Mouse (Mus musculus) adrenal gland, postnatal 25 days (tissue): ENCODE data around the gene Plekhg4. TPM values are rescaled to one million over a fixed set of nuclear protein-coding genes. Genes with fewer than 3 reads are reported as not detected.
A peak's percentile ranks its signal among the peaks of the same experiment; 100 is the strongest.

Experiments
- DNase-seq: peaks from one replicate; pipeline ENCODE4 v3.0.0; 2021; ENCODE audit warnings: mixed read lengths
- total RNA-seq: library from RNA; stranded (reverse); gene quantifications from 2 replicates; pipeline ENCODE4 v1.2.3, GENCODE M21; 2021

Gene Plekhg4
- total RNA-seq, 1 experiment from 2014 or later = 0.82 TPM

DNA sequence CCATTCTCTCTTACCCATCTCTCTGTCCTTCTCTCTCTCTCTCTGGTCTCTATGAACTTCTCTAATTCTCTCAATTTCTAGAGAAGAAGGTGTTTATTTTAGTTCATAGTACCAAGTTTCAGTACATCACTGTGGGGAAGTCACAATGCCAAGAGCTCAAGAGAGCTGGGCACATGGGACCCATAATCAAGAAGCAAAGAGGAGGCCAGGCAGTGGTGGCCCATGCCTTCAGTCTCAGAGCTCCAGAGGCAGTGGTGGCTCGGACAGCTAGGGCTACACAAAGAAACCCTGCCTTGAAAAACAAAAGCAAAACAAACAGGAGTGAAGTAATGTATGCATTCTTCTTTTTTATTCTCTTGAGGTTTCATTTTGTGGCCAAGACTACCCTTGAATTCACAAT lies 31.4 kb downstream of the Plekhg4 start:
- no peak for DNase-seq

DNA sequence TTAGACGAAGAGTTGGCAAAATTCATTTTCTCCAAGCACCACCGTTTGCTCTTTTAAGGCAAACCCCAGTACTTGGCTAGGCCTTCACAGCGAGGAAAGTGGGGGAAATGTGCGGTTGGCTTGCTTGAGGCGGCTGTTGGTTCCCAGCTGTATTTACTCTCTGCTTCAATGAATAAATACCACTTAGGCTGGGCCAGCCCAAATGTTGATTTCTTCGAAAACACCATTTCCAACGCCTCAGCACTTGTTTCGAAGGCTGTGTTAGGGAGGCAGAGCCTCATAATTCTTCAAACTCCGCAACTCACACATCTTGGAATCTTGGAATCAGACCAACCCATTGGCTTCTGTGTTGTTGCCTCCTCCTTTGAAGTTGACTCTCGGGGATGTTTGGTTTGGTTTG lies 33.3 kb downstream of the Plekhg4 start:
- DNase-seq = no peak

DNA sequence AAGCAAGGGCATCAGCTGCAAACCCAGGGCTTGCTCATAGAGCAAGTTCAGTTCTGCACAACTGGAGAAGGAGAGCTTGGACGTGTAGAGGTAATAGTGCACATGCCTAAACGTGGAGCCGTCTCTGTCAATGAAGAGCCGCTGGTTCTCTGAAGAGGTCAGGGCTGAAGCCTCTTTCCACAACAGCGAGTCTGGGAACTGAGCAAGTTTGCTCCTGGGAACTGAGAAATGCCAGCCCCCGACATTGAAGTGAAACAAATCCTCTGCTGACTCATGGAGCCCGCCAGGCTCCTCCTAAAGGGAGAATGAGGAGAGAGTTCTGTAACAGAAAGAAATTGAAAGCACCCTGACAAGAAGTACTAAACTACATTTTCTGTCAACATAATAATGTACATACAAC lies 35.3 kb downstream of the Plekhg4 start:
- peak; percentile 24 for DNase-seq

DNA sequence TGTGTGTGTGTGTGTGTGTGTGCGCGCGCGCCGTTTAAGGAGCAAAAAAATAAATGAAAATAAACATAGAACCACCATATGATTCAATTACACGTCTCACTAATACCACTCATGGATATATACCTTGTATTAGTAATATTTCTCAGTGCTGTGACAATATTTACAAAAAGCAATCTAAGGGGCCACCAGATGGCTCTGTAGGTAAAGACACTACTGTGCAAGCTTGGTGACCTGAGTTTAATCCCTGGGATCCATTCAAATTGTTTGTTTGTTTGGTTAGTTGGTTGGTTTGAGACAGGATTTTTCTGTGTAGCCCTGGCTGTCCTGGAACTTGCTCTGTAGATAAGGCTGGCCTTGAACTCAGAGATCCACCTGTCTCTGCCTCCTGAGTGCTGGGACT lies 36.9 kb downstream of the Plekhg4 start:
- DNase-seq = no peak

DNA sequence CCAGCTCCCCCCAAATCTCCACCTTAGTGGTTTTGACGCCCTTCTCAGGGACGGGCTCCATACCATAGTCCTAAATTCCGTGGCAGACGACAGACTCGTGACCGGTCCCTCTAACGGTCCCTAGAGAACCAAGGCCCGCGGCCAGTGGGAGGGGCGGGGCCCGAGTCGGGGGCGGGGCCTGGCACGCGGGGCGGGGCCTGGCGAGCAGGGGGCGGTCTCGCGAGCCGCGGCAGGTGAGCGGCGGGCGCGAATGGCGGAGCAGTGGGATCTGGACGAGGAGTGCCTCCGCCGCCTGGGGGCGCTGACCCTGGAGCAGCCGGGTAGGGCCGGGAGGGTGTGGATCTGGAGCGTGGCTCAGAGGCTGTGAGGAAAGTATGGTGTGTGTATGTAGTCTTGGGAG lies 40.3 kb downstream of the Plekhg4 start, which contains the start of the genes Kctd19 and Lrrc36:
Gene Kctd19, minus strand, starts transcription at position 112 of the 400 bp plus-strand sequence.
Gene Lrrc36, plus strand, starts transcription at position 181 of the 400 bp plus-strand sequence.
- DNase-seq = peak; percentile 64

DNA sequence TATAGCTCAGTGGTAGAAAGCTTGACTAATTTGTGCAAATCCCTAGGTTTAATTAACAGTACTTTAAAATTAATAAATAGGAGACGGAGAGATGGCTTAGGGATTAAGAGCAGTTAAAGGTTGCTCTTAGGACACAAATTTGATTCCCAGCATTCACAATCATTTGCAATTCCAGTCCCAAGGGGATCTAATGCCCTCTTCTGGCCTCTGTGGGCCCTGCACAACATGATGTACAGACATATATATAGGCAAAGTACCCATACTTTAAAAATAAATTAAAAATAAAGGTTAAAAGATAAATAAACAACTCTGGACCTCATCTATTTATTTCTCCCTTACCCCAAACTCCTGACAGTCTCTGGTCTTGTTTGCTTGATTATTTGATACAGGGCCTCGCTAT lies 45.9 kb downstream of the Plekhg4 start:
- no peak for DNase-seq

DNA sequence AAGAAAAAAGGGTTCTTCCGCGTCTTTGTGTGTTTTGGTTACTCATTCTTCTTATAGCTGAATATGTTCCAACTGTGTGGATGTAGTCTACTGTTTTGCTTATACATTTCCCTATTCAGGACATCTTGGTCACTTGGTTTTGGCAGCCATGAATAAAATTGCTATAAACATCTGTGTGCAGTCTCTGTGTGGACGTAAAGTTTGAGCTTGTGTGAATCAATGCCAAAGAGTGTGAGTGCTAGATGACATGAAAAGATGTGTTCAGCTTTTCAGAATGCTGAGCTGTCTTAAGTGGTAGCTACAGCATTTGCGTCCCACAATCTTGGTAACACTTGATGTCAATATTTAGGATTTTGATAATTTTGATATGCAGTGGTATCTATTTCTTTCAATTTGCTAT lies 46.7 kb downstream of the Plekhg4 start:
- no peak for DNase-seq

DNA sequence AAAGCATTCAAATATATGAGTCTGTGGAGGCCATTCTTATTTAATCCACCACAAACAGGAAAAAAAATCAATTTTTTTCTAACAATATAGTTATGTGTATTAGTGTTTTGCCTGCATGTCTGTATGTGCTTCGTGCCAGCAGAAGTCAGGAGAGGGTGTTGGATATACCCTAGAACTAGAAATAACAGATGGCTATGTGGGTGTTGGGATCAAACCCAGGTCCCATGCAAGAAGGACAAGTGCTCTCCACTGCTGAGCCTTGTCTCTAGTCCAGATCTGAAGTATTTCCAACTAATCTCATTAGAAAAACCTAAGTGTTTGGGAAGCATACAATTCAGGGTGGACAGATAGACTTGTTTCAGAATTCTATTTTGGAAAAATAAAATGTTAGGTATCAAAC lies 48.9 kb downstream of the Plekhg4 start:
- DNase-seq = no peak

DNA sequence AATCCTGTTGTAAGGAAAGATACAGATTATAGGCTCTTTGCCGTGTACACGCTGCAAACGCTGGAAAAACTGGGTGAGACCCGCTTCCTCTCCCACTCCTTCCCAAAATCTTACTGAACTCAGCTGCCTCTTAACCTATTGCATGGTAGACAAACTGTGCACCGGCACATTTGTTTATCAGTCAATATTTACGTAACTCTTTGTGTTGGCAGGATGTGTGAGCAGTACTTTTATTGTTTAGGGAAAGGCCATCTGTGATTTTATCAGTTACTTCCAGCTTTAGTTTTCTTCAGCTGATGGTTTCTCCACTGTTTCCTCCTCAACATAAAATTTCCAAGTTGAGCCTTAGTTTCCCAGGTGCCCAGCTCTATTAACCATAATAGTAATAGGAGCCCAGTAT lies 53.8 kb downstream of the Plekhg4 start:
- no peak for DNase-seq

DNA sequence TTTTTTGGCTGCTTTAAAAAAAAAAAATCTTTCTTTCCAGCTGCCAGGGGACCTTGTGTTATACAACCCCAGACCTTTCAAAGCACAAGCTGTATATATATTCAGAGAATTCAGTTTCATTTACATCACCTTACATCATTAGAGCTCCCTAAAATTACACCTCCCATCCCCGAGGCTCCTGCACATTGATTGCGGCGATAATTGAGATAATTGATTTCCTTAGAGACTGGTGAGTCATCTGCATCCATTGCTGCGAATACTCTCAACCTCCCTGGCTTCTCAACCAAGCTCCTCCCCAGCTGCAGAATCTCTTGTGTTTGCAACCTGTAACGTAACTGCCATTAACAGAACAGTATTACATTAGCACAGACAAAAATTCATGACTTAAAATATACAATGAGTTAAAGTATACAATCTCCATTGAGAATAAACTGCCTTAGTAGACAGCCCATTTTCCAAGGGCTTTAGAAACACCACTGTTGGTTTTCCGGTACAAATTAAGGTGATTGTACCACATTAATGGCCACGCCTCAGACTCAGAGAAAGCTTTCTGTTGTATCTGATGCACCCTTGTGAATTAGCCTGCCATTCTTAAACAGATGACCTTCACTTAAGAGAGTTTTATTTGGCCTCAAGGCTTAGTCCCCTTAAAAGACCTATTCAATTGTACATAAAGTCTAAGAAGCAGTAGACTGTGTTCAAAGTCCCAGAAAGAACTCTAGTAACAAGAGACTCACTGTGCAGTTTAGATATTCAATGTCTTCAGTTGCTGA lies 58.9 kb downstream of the Plekhg4 start:
- DNase-seq = no peak

Other genes with a start within 250 kb of the Plekhg4 start
- gene Ces4a, start 241.5 kb upstream of the Plekhg4 start, total RNA-seq = not detected in 2 replicates
- gene Cbfb, start 202.6 kb upstream of the Plekhg4 start, total RNA-seq = 78.8 and 92.4 TPM in 2 replicates
- 27.9 and 34.5 TPM in 2 replicates for gene D230025D16Rik, start 148.1 kb upstream of the Plekhg4 start, total RNA-seq
- 1.2 and 2.1 TPM in 2 replicates for gene B3gnt9, start 118.1 kb upstream of the Plekhg4 start, total RNA-seq
- gene Tradd, start 108.7 kb upstream of the Plekhg4 start, total RNA-seq = 18.7 and 21.7 TPM in 2 replicates
- 3.7 and 4.5 TPM in 2 replicates for gene Fbxl8, start 108.6 kb upstream of the Plekhg4 start, total RNA-seq
- 0.70 and 1.1 TPM in 2 replicates for gene Hsf4, start 103.5 kb upstream of the Plekhg4 start, total RNA-seq
- 4.4 and 4.7 TPM in 2 replicates for gene Nol3, start 97.1 kb upstream of the Plekhg4 start, total RNA-seq
- 1.9 and 3.7 TPM in 2 replicates for gene 4931428F04Rik, start 83.4 kb upstream of the Plekhg4 start, total RNA-seq
- gene Exoc3l, start 77.2 kb upstream of the Plekhg4 start, total RNA-seq = 28.1 and 32.0 TPM in 2 replicates
- gene E2f4, start 75.6 kb upstream of the Plekhg4 start, total RNA-seq = 44.1 and 45.5 TPM in 2 replicates
- gene Elmo3, start 67.7 kb upstream of the Plekhg4 start, total RNA-seq = 3.9 and 9.8 TPM in 2 replicates
- 4.9 and 7.4 TPM in 2 replicates for gene Lrrc29, start 47.0 kb upstream of the Plekhg4 start, total RNA-seq
- 61.4 and 66.9 TPM in 2 replicates for gene Tmem208, start 46.9 kb upstream of the Plekhg4 start, total RNA-seq
- 14.0 and 18.4 TPM in 2 replicates for gene Fhod1, start 25.3 kb upstream of the Plekhg4 start, total RNA-seq
- gene Slc9a5, start 24.4 kb upstream of the Plekhg4 start, total RNA-seq = 1.3 and 2.7 TPM in 2 replicates
- not detected in 2 replicates for gene Kctd19, start 40.2 kb downstream of the Plekhg4 start, total RNA-seq
- gene Lrrc36, start 40.3 kb downstream of the Plekhg4 start, total RNA-seq = 3.8 and 6.1 TPM in 2 replicates
- gene Tppp3, start 98.3 kb downstream of the Plekhg4 start, total RNA-seq = 22.7 and 27.4 TPM in 2 replicates
- gene Zdhhc1, start 123.6 kb downstream of the Plekhg4 start, total RNA-seq = 17.7 and 20.6 TPM in 2 replicates
- 0.15 TPM in 1 of 2 replicates, not detected in the other for gene Hsd11b2, start 145.5 kb downstream of the Plekhg4 start, total RNA-seq
- gene Atp6v0d1, start 192.8 kb downstream of the Plekhg4 start, total RNA-seq = 108 and 110 TPM in 2 replicates
- 27.7 and 33.5 TPM in 2 replicates for gene Ripor1, start 232.0 kb downstream of the Plekhg4 start, total RNA-seq